Mouse (Mus musculus) G1E (cell line): ENCODE data around the gene Nrxn3. TPM values are rescaled to one million over a fixed set of nuclear protein-coding genes. Genes with fewer than 3 reads are reported as not detected.

Experiments used
- ATAC-seq: 2 replicates; pipeline ENCODE4 v1.8.0; 2016; ENCODE audit warnings: mild to moderate bottlenecking; ENCODE audit not compliant: insufficient number of reproducible peaks, poor library complexity, low FRiP score, severe bottlenecking; ENCODE audit errors: extremely low read depth
- DNase-seq: peaks from one replicate; pipeline ENCODE4 v3.0.0; 2012; ENCODE audit warnings: low spot score
- H3K27me3 ChIP-seq: 2 replicates; pipeline ENCODE4 v1.6.1; 2012; ENCODE audit warnings: mild to moderate bottlenecking, low read length, inconsistent platforms; ENCODE audit not compliant: insufficient read depth
- H3K36me3 ChIP-seq: replicated peaks from 2 replicates; pipeline ENCODE3; 2012; ENCODE audit warnings: mild to moderate bottlenecking, inconsistent platforms
- H3K4me1 ChIP-seq: 2 replicates; pipeline ENCODE4 v1.6.1; 2012; ENCODE audit warnings: low read depth, low read length, inconsistent platforms, mixed read lengths; ENCODE audit not compliant: insufficient read depth
- H3K4me3 ChIP-seq: 2 replicates; pipeline ENCODE4 v1.5.1; 2012; ENCODE audit warnings: low read depth, mild to moderate bottlenecking, inconsistent platforms, low read length, moderate library complexity, mixed read lengths
- H3K9me3 ChIP-seq: replicated peaks from 2 replicates; pipeline ENCODE4 v1.6.1; 2012; ENCODE audit warnings: inconsistent platforms
- CTCF ChIP-seq: IDR thresholded peaks from 2 replicates; pipeline ENCODE4 v1.5.1; 2012; ENCODE audit warnings: low read depth, low read length, inconsistent platforms, mixed read lengths
- GATA1 ChIP-seq: IDR thresholded peaks from 2 replicates; pipeline ENCODE4 v1.6.1; 2012; ENCODE audit warnings: borderline replicate concordance, low read length, inconsistent platforms, mixed read lengths
- GATA2 ChIP-seq: IDR thresholded peaks from 2 replicates; pipeline ENCODE4 v1.6.1; 2012; ENCODE audit warnings: low read depth, low read length, inconsistent platforms, borderline replicate concordance
- POLR2AphosphoS5 ChIP-seq: IDR thresholded peaks from 2 replicates; pipeline ENCODE4 v1.6.1; 2012; ENCODE audit warnings: low read depth, low read length, inconsistent platforms; ENCODE audit not compliant: insufficient replicate concordance
- TAL1 ChIP-seq: conservative IDR thresholded peaks from 2 replicates; pipeline ENCODE4 v1.6.1; 2012; ENCODE audit warnings: low read depth, low read length, inconsistent platforms, mixed read lengths
- polyA plus RNA-seq: library from polyadenylated mRNA; stranded (reverse); fragments of >175 nt; gene quantifications from 2 replicates; pipeline ENCODE4 v1.2.3, GENCODE M21; 2012
- total RNA-seq, 2 experiments: library from RNA; stranded (forward) in 1 of 2; stranded (reverse) in 1 of 2; fragments of 200-1000 nt in 1 of 2; fragments of >200 nt in 1 of 2; fragmentation: Nextera tagmentation in 1 of 2; gene quantifications; 2 replicates each; pipeline ENCODE4 v1.2.3; 2014 to 2017

The Nrxn3 gene
- total and polyA plus RNA-seq, 3 experiments: 0.22 TPM; not detected in 2

- ATAC-seq: no peak
- DNase-seq: no peak
- Histone ChIP-seq H3K27me3 (no peaks in the 10 kb centered on the region), H3K36me3 (no peaks in the 10 kb centered on the region), H3K9me3 (no peaks in the 10 kb centered on the region), H3K4me1 (no peaks in the 10 kb centered on the region), H3K4me3 (no peak overlapping the region)
- TF ChIP-seq GATA2 (no peak), CTCF (no peak)
Observed at GRCm38 (mm10) chr12:88868288-88868687, 145.6 kb downstream of the Nrxn3 start.

GRCm38 (mm10) chr12:88897331-88897730 lies 174.7 kb downstream of the Nrxn3 start:
- no peaks in the 10 kb centered on the region for H3K4me1 ChIP-seq
- peaks cover 2% of the 10 kb centered on the region; the same call in 1 of the 2 replicates for H3K27me3 ChIP-seq
- TF ChIP-seq POLR2AphosphoS5: no peak
- no peak for TF ChIP-seq GATA2
- TF ChIP-seq TAL1: no peak
- TF ChIP-seq GATA1: no peak
- no peak for TF ChIP-seq CTCF
- no peak overlapping the region for H3K4me3 ChIP-seq
- H3K36me3 ChIP-seq: no peaks in the 10 kb centered on the region
- no peak for ATAC-seq
- DNase-seq: no peak
- H3K9me3 ChIP-seq: no peaks in the 10 kb centered on the region

- H3K4me1 ChIP-seq: no peaks in the 10 kb centered on the region
- no peaks in the 10 kb centered on the region for H3K36me3 ChIP-seq
- TF ChIP-seq CTCF (no peak), GATA1 (no peak), POLR2AphosphoS5 (no peak), GATA2 (no peak)
- H3K9me3 ChIP-seq: no peaks in the 10 kb centered on the region
- ATAC-seq (no peak), DNase-seq (no peak)
- peaks cover 2% of the 10 kb centered on the region; the same call in 1 of the 2 replicates for H3K27me3 ChIP-seq
- H3K4me3 ChIP-seq: no peak overlapping the region
Observed at GRCm38 (mm10) chr12:88900014-88900727, 177.5 kb downstream of the Nrxn3 start.

- no peaks in the 10 kb centered on the region for H3K4me1 ChIP-seq
- no peaks in the 10 kb centered on the region for H3K36me3 ChIP-seq
- no peaks in the 10 kb centered on the region for H3K9me3 ChIP-seq
- DNase-seq (no peak), ATAC-seq (no peak)
- peaks cover 2% of the 10 kb centered on the region; the same call in 1 of the 2 replicates for H3K27me3 ChIP-seq
- TF ChIP-seq TAL1 (no peak), GATA2 (no peak), CTCF (no peak), GATA1 (no peak), POLR2AphosphoS5 (no peak)
- no peak overlapping the region for H3K4me3 ChIP-seq
Observed at GRCm38 (mm10) chr12:88900728-88901080, 178.0 kb downstream of the Nrxn3 start.

GRCm38 (mm10) chr12:88910761-88911160 lies 188.1 kb downstream of the Nrxn3 start:
- no peaks in the 10 kb centered on the region for H3K36me3 ChIP-seq
- no peak for ATAC-seq

GRCm38 (mm10) chr12:88916752-88917151 lies 194.1 kb downstream of the Nrxn3 start:
- DNase-seq (no peak), ATAC-seq (no peak)
- no peaks in the 10 kb centered on the region for H3K9me3 ChIP-seq
- no peak for TF ChIP-seq GATA1
- TF ChIP-seq CTCF: no peak
- no peak for TF ChIP-seq POLR2AphosphoS5
- no peak for TF ChIP-seq TAL1
- TF ChIP-seq GATA2: no peak
- H3K4me1 ChIP-seq: no peaks in the 10 kb centered on the region
- no peak overlapping the region for H3K4me3 ChIP-seq
- no peaks in the 10 kb centered on the region for H3K36me3 ChIP-seq
- peaks cover 4% of the 10 kb centered on the region; the same call in 1 of the 2 replicates for H3K27me3 ChIP-seq

More at GRCm38 (mm10) chr12:88910761-88911160, 188.1 kb downstream of the Nrxn3 start:
- no peak for DNase-seq
- Histone ChIP-seq H3K27me3 (no peaks in the 10 kb centered on the region; the same call in 1 of the 2 replicates), H3K4me1 (no peaks in the 10 kb centered on the region), H3K4me3 (no peak overlapping the region), H3K9me3 (no peaks in the 10 kb centered on the region)
- TF ChIP-seq TAL1: no peak
- no peak for TF ChIP-seq POLR2AphosphoS5
- no peak for TF ChIP-seq CTCF
- TF ChIP-seq GATA2: no peak
- TF ChIP-seq GATA1: no peak
